ENCODE assay signal across 19 mouse cellular contexts in genomic region chr17:66317156-66317555, GRCm38 (mm10).
"Had no signal": no experiment of that assay in that cellular context is flagged by ENCODE, and none has a peak within 500 bp of the region (broad histone marks: within the 10 kb centered on the region; RNA-seq: fewer than 3 reads in every experiment).

No protein-coding gene starts in this region.

- H3K4me3 ChIP-seq: midbrain, embryonic 10.5 days; midbrain, embryonic 12.5 days; myocyte; neural tube, embryonic 13.5 days; neural tube, embryonic 15.5 days; stomach, embryonic 15.5 days had no signal

- H3K27me3 ChIP-seq: midbrain, embryonic 12.5 days; neural tube, embryonic 13.5 days; neural tube, embryonic 15.5 days; stomach, embryonic 15.5 days had no signal

- DNase-seq: lung, adult 18-20 months; lung, embryonic 14.5 days; lung, postnatal 10 days; lung, postnatal 4 days; midbrain, embryonic 14.5 days; retina, postnatal 1 day; right cerebral cortex, adult 18-20 months; right cerebral cortex, postnatal 25 days; right cerebral cortex, postnatal 4 days; spleen, adult 18-20 months; thymus, adult 2 months; thymus, postnatal 25 days; thymus, postnatal 4 days had no signal

- H3K9me3 ChIP-seq: midbrain, embryonic 10.5 days; midbrain, embryonic 12.5 days; neural tube, embryonic 13.5 days; neural tube, embryonic 15.5 days; stomach, embryonic 15.5 days had no signal

- H3K36me3 ChIP-seq: midbrain, embryonic 10.5 days; midbrain, embryonic 12.5 days; neural tube, embryonic 13.5 days; neural tube, embryonic 15.5 days; stomach, embryonic 15.5 days had no signal
